Mouse (Mus musculus) limb, embryonic 10.5 days (tissue): ENCODE measurements at regions not wholly inside any gene's neighbourhood (a gene's known extent, or its start where the extent isn't known, plus 50 kb on each side); places are given as distances from the start of the nearest gene placed in this dataset.

Source experiments
- DNase-seq: peaks from one replicate; pipeline ENCODE4 v3.0.0-alpha.2; 2017; ENCODE audit warnings: low spot score
- H3K27ac ChIP-seq: fragments of 300-500 bp; sonication (generic); 2 replicates; pipeline ENCODE4 v1.5.1; 2016; ENCODE audit warnings: mild to moderate bottlenecking
- H3K27me3 ChIP-seq: fragments of 300-500 bp; sonication (generic); 2 replicates; pipeline ENCODE4 v1.6.1; 2016; ENCODE audit warnings: low read depth, mild to moderate bottlenecking; ENCODE audit not compliant: poor library complexity, severe bottlenecking
- H3K36me3 ChIP-seq: fragments of 300-500 bp; sonication (generic); 2 replicates; pipeline ENCODE4 v1.6.1; 2016; ENCODE audit warnings: mild to moderate bottlenecking, moderate library complexity
- H3K4me1 ChIP-seq: fragments of 300-500 bp; sonication (generic); 2 replicates; pipeline ENCODE4 v1.6.1; 2016
- H3K4me3 ChIP-seq: fragments of 300-500 bp; sonication (generic); 2 replicates; pipeline ENCODE4 v1.5.1; 2016; ENCODE audit warnings: mild to moderate bottlenecking, moderate library complexity
- H3K9me3 ChIP-seq: fragments of 300-500 bp; sonication (generic); replicated peaks from 2 replicates; pipeline ENCODE4 v1.6.1; 2016; ENCODE audit warnings: mild to moderate bottlenecking
- WGBS: fragments of 180-500 bp; shearing (Covaris S2); methylation state at CpG from one replicate; pipeline ENCODE4 v1.1.7; 2016; 5-methylcytosine and 5-hydroxymethylcytosine counted together

DNA sequence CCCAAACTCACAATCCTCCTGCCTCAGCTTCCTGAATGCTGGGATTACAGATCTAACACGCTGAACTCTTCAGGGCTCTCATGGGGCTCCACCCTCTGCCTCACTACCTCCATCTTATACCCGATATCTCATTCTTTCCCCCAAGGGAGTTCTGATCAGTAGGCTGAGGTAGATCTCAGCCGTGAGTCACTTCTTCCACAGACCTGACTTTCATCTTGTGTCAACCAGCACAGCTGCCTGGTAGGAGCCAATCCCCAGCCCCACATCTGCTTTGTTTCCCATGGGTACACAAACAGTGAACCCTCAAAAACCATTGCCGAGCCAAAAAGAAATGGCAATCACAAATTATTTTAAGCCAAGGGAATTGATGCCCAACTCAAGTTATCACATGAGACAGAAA, 100.7 kb upstream of the Nr5a2 start:
- Histone ChIP-seq H3K27me3 (no peaks in the 10 kb centered on the region), H3K27ac (no peak overlapping the region), H3K36me3 (no peaks in the 10 kb centered on the region), H3K4me3 (no peak overlapping the region), H3K9me3 (no peaks in the 10 kb centered on the region), H3K4me1 (no peaks in the 10 kb centered on the region)
- 91% methylated on average over 4 of the region's 4 CpGs for WGBS
- no peak for DNase-seq

DNA sequence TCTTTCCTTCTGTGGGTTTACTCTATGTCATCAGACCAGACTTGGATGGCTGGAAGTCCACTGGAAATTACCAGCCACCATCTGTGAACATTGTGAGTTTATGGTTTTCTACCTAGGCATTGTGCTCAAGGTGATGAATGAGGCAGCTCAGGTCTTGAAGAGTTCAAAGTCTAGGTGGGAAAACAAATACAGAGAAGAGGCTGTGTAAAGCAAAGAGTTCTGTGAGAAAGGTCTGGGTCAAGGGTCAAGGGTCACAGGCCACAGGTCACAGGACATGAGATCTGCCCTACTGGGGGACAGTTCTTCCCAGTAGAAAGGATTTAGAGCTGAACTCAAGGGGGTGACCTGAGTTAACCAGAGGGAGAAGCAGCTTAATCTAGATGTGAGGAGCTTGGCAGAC, 92.9 kb upstream of the Nr5a2 start:
- H3K27me3 ChIP-seq = no peaks in the 10 kb centered on the region
- H3K9me3 ChIP-seq = no peaks in the 10 kb centered on the region
- H3K4me1 ChIP-seq = no peaks in the 10 kb centered on the region
- no peak for DNase-seq
- no peak overlapping the region for H3K27ac ChIP-seq
- no peaks in the 10 kb centered on the region for H3K36me3 ChIP-seq
- no peak overlapping the region for H3K4me3 ChIP-seq

DNA sequence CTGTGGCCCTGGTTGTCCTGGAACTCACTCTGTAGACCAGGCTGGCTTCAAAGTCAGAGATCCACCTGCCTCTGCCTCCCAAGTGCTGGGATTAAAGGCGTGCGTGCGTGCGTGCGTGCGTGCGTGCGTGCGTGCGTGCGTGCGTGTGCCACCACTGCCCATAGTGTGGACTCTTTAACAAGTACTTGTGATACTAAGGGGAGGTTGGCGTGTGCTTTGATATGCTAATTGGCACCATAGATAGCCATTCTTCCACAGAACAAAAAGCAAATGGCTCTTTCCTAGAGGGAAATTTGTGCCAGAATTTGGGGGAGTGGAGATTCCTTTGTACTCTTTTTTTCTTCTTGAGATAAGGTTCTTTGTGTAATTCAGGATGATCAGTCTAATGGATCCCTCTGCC, 91.3 kb upstream of the Nr5a2 start:
- DNase-seq = no peak
- no peaks in the 10 kb centered on the region for H3K36me3 ChIP-seq
- H3K27me3 ChIP-seq = no peaks in the 10 kb centered on the region
- WGBS = 95% methylated on average over 13 of the region's 13 CpGs
- H3K4me1 ChIP-seq = no peaks in the 10 kb centered on the region
- H3K4me3 ChIP-seq = no peak overlapping the region
- H3K27ac ChIP-seq = no peak overlapping the region
- no peaks in the 10 kb centered on the region for H3K9me3 ChIP-seq

DNA sequence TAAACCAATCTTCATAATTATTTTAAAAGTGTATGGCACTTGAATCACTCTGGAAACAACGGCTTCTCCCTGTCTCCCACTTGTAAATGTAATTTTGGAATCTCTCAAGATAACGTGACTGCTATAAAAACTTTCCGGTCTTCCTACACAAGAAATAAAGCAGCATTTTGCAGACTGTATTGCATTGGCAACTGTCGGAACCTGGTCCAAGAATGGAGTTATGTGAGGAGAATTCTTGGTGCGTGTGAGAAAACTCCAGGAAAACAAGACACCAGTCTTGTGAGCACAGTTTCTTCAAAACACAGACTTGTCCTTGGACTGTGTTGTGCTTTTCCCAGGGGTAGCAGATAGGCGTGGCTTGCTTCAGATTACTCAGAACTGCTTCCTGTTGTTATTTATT, 83.8 kb upstream of the Nr5a2 start:
- DNase-seq = no peak
- Histone ChIP-seq H3K27me3 (no peaks in the 10 kb centered on the region), H3K4me3 (no peak overlapping the region), H3K9me3 (no peaks in the 10 kb centered on the region), H3K27ac (no peak overlapping the region), H3K4me1 (no peaks in the 10 kb centered on the region), H3K36me3 (no peaks in the 10 kb centered on the region)
- 90% methylated on average over 6 of the region's 6 CpGs for WGBS

DNA sequence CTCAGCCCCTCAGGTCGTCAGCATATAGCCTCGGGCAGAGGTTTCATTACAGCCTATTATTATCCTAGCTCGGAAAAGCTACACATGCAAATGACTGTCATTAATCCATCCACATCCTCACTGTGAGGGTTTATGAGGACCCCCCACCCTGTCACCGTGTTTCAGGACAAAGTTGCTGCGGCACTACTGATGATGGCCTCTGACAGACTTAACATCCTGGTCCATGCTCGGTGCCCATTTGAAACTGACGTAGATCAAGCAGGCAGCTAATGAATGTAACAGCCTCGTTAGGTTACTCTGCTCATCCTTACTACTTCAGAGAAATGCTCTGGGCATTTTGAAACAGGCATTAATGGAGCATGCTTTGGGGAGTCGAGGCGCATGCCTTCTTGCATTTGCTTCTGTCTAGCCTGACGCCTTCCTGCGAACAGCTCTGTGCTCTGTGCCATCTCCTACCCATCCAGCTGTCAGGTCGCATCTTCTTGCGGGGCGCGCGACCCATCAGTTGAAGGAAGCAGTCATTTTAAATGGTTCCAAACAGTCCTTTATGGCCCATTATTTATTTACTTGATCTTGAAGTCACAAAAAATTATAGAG, 82.3 kb upstream of the Nr5a2 start:
- no peak for DNase-seq
- WGBS = 76% methylated on average over 17 of the region's 17 CpGs
- Histone ChIP-seq H3K27me3 (no peaks in the 10 kb centered on the region), H3K27ac (no peak overlapping the region), H3K36me3 (no peaks in the 10 kb centered on the region), H3K4me3 (no peak overlapping the region), H3K9me3 (no peaks in the 10 kb centered on the region), H3K4me1 (no peaks in the 10 kb centered on the region)

DNA sequence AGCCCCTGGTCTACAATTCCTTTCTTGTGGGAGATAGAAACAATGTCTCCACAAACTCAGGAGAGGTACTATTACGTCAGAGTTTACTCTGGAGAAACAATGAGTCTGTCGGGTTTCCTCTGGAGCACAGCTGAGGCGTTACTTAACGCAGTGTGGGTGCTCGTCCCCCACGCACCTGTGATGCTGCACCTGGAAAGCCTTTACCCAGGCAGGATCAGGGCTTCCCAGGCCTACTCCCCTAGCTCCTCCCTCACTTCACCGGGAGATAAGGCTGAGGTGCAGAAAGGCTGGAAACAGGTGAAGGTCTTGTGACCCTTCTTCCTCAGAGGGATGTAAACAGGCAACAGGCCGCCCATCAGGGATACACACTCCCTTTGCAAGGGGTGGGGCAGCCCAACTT, 80.7 kb upstream of the Nr5a2 start:
- WGBS = 63% methylated on average over 8 of the region's 8 CpGs
- no peak overlapping the region for H3K4me3 ChIP-seq
- no peaks in the 10 kb centered on the region for H3K9me3 ChIP-seq
- no peaks in the 10 kb centered on the region for H3K4me1 ChIP-seq
- no peaks in the 10 kb centered on the region for H3K36me3 ChIP-seq
- H3K27me3 ChIP-seq = no peaks in the 10 kb centered on the region
- no peak for DNase-seq
- H3K27ac ChIP-seq = no peak overlapping the region

DNA sequence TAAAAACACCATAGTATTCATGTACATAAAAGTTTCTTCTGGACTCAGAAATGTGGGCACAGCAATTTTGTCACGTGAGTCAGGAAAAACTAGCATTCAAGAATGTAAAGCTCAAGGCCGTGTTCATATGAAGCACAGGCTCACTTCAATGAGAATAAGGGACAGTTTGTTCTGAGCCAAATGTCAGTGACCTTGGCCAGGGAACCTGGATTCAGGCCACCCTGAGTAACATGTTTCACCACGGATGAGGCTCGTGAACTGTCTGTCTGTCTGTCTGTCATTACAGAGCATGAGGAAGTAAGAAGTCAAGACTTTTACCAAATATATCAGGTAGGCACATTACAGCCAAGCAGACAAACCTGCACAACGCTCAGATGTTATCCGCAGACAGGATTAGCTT, 74.3 kb upstream of the Nr5a2 start:
- H3K36me3 ChIP-seq = no peaks in the 10 kb centered on the region
- no peaks in the 10 kb centered on the region for H3K27me3 ChIP-seq
- DNase-seq = no peak
- H3K4me3 ChIP-seq = no peak overlapping the region
- H3K27ac ChIP-seq = no peak overlapping the region
- 96% methylated on average over 6 of the region's 6 CpGs for WGBS
- H3K9me3 ChIP-seq = no peaks in the 10 kb centered on the region
- no peaks in the 10 kb centered on the region for H3K4me1 ChIP-seq

DNA sequence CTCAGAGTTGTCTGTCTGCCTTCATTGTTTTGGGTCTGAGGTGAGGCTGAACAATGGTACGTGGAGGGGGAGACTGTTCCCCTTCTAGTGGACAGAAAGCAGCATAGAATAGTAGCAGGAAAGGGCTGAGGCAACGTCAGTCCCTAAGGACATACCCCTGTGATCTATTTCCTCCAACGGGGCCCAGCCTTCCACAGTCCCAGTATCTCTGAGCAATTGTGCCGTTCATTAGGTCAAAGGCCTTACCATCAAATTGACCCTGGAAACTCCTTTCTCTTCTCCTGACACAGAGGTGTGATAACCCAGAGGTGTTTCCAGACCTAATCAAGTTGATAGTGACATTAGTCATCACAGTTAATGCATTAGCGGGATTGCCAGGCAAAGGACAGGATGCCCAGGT, 73.4 kb upstream of the Nr5a2 start:
- 57% methylated on average over 5 of the region's 5 CpGs for WGBS
- no peak overlapping the region for H3K27ac ChIP-seq
- H3K9me3 ChIP-seq = no peaks in the 10 kb centered on the region
- no peaks in the 10 kb centered on the region for H3K27me3 ChIP-seq
- H3K4me1 ChIP-seq = no peaks in the 10 kb centered on the region
- no peak overlapping the region for H3K4me3 ChIP-seq
- no peak for DNase-seq
- H3K36me3 ChIP-seq = no peaks in the 10 kb centered on the region

DNA sequence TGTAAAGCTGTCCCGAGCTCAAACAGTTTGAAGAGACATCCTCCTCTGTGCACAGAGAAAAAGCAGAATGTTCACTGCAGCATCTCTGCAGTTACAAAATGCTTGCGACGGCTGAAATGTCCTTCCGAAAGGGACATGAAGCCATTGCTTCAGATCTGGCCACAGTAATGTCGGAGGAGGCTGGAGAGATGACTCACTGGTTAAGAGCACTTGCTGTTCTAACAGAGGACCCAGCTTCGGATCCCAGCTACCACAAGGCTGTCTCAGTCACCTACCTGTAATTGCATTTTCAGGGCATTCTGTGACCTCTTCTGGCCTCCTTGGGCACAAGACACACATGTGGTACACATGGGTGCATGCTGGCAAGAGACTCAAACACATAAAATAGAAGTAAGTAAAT, 63.5 kb upstream of the Nr5a2 start:
- no peaks in the 10 kb centered on the region for H3K36me3 ChIP-seq
- no peak overlapping the region for H3K27ac ChIP-seq
- DNase-seq = no peak
- WGBS = 90% methylated on average over 6 of the region's 6 CpGs
- H3K9me3 ChIP-seq = no peaks in the 10 kb centered on the region
- no peak overlapping the region for H3K4me3 ChIP-seq
- H3K27me3 ChIP-seq = no peaks in the 10 kb centered on the region
- H3K4me1 ChIP-seq = no peaks in the 10 kb centered on the region

DNA sequence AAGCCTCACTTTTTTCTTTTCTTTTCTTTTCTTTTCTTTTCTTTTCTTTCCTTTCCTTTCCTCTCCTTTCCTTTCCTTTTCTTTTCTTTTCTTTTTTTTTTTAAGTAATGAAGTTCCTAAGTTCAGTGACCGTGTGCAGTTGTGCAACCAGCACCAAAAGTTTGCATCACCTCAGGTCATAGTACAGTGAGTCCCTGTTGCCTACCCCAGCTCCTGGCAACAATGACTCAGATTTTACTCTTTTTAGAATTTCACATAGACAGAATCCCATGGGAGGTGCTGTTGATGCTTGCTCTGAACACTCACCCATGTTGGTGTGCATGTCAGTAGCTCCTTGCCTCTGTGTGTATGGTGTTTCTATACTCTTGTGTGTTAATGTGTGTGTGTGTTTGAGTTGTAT, 60.3 kb upstream of the Nr5a2 start:
- H3K4me3 ChIP-seq = no peak overlapping the region
- whole genome bisulfite sequencing = 94% methylated on average over 1 of the region's 1 CpGs

DNA sequence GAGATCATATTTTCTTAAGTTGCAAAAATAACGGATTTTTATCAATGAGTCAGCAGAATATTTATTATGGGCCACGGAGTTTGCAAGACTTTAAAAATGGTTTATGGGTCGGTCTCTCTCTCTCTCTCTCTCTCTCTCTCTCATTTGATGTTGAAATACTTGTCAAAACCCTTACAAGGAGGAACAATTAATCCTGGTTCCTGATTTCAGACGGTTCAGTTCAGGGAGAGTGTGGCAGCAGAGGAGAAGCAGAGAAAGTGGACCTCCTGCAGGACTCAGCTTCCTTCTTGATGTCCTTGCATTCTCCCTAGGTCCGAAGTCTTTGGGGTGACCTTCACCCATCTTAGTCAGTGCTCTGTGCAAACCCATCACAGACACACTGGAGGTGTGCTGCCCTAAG, 57.4 kb upstream of the Nr5a2 start:
- no peak for DNase-seq

More for the DNA sequence above, 60.3 kb upstream of the Nr5a2 start:
- no peaks in the 10 kb centered on the region for H3K4me1 ChIP-seq
- no peaks in the 10 kb centered on the region for H3K27me3 ChIP-seq
- no peak overlapping the region for H3K27ac ChIP-seq
- no peaks in the 10 kb centered on the region for H3K36me3 ChIP-seq
- no peaks in the 10 kb centered on the region for H3K9me3 ChIP-seq
- no peak for DNase-seq

DNA sequence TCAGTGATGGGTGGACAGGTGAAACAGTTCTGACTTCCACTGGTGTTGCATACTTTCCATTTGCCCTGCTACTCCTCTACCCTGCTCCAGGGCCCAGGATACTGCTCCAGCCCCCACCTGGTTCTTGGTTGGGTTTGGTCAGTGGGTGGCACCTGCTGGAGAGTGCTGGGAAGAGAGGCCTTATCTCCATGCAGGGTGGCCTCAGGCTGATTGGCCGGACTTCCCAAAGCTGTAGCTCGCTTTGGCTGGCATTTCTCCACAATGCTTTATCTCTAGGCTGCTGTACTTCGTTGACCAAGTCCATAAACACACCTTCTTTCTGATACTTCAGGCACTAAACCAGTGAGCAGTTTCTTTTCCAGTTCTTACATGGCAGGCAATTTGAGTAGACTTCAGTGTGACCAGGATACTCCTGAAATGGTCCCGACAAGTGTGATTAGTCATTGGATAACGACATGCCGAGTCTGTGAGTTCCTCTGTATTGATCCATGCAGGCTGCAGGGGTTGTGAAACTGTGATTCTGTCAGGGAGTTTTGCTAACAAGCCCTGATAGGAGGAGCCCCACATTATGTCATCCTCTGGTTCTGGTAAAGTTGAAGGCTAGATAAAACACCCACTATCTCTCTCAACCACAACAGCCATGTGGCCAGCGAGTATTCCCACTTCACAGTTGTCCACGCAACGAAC, 50.1 kb upstream of the Nr5a2 start:
- Histone ChIP-seq H3K27ac (no peak overlapping the region), H3K4me3 (no peak overlapping the region), H3K36me3 (no peaks in the 10 kb centered on the region), H3K9me3 (no peaks in the 10 kb centered on the region), H3K4me1 (0 out of 2 replicates have a peak, but pooled peaks cover 12% of the 10 kb centered on the region), H3K27me3 (0 out of 2 replicates have a peak, but pooled peaks cover 5% of the 10 kb centered on the region)
- no peak for DNase-seq
- 72% methylated on average over 9 of the region's 9 CpGs for WGBS

More for the DNA sequence above, 57.4 kb upstream of the Nr5a2 start:
- Histone ChIP-seq H3K9me3 (no peaks in the 10 kb centered on the region), H3K27ac (no peak overlapping the region), H3K36me3 (no peaks in the 10 kb centered on the region), H3K4me1 (no peaks in the 10 kb centered on the region), H3K27me3 (no peaks in the 10 kb centered on the region), H3K4me3 (no peak overlapping the region)
- 87% methylated on average over 5 of the region's 5 CpGs for WGBS
